ENCODE assay signal across 15 mouse cellular contexts in the genomic region with DNA sequence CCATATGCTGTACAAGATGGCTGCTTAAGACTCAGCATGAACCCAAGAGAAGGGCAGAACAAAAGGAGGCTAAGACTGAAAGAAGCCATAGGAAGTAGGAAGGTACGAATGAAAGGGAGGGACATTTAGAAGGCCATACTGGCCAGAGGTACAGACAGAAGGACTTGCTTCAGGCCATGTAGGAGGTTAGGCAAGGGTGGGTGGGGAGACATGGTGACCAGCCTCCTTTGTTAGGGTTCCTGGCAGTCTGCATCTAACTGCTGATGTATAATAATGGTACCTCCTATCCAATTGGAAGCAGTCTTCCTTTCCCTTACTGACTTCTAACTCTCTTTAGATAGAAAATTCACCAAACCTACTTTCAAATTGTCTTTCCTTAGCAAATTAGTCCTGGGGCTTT.
"Had no signal": no experiment of that assay in that cellular context is flagged by ENCODE, and none has a peak within 500 bp of the region (broad histone marks: within the 10 kb centered on the region; RNA-seq: fewer than 3 reads in every experiment).

No protein-coding gene starts in this region.

- H3K4me3 ChIP-seq: neural tube, embryonic 15.5 days; stomach, embryonic 15.5 days had no signal

- H3K27me3 ChIP-seq: neural tube, embryonic 15.5 days; stomach, embryonic 15.5 days had no signal

- H3K9ac ChIP-seq: neural tube, embryonic 15.5 days; stomach, embryonic 15.5 days had no signal

- DNase-seq: retina, postnatal 1 day; right cerebral cortex, adult 18-20 months; right cerebral cortex, postnatal 14 days; right cerebral cortex, postnatal 25 days; right cerebral cortex, postnatal 4 days; spleen, adult 18-20 months; thymus, adult 18-20 months; thymus, adult 2 months; thymus, postnatal 14 days; thymus, postnatal 25 days; thymus, postnatal 36 days; thymus, postnatal 4 days had no signal

- H3K4me2 ChIP-seq: neural tube, embryonic 15.5 days; stomach, embryonic 15.5 days had no signal

- H3K27ac ChIP-seq: neural tube, embryonic 15.5 days; stomach, embryonic 15.5 days; stomach, postnatal 0 days had no signal

- H3K9me3 ChIP-seq: neural tube, embryonic 15.5 days; stomach, embryonic 15.5 days had no signal

- H3K4me1 ChIP-seq: stomach, embryonic 15.5 days had no signal

- H3K36me3 ChIP-seq: neural tube, embryonic 15.5 days; stomach, embryonic 15.5 days had no signal
